Mouse (Mus musculus) MEL (cell line): ENCODE results near the gene Olfr484. TPM values are rescaled to one million over a fixed set of nuclear protein-coding genes. Genes with fewer than 3 reads are reported as not detected.
"Not testable (repeated sequence)": the region's sequence is repeated elsewhere in the genome, so short reads cannot be mapped to it uniquely, and the experiment has no call there.

Source experiments
- DNase-seq: peaks from one replicate; pipeline ENCODE4 v3.0.0; 2011; ENCODE audit warnings: low read depth, low spot score
- H3K27ac ChIP-seq: 2 replicates; pipeline ENCODE4 v1.5.1; 2012; ENCODE audit warnings: low read depth, mild to moderate bottlenecking, control low read depth, low read length, moderate library complexity; ENCODE audit not compliant: control insufficient read depth
- H3K27me3 ChIP-seq, 2 experiments: fragments of 150-350 bp in 1 of 2; sonication (generic) in 1 of 2; 2 replicates each; pipeline ENCODE4 v1.6.1; 2012; ENCODE audit warnings: low read length in 2 of 2, mild to moderate bottlenecking in 2 of 2, improper control_type of control experiment in 1 of 2, moderate library complexity in 1 of 2; ENCODE audit not compliant: insufficient read depth in 2 of 2, control insufficient read depth in 1 of 2
- H3K36me3 ChIP-seq, 2 experiments: 2 replicates each; pipeline ENCODE4 v1.6.1; 2012 to 2014; ENCODE audit warnings: low read length in 2 of 2, improper control_type of control experiment in 1 of 2, inconsistent platforms in 1 of 2, mild to moderate bottlenecking in 1 of 2; ENCODE audit not compliant: insufficient read depth in 2 of 2, control insufficient read depth in 1 of 2
- H3K4me1 ChIP-seq, 2 experiments: fragments of 150-350 bp in 1 of 2; sonication (generic) in 1 of 2; 2 replicates each; pipeline ENCODE4 v1.6.1; 2012; ENCODE audit warnings: low read length in 2 of 2, improper control_type of control experiment in 1 of 2, mild to moderate bottlenecking in 1 of 2; ENCODE audit not compliant: insufficient read depth in 2 of 2, control insufficient read depth in 1 of 2
- H3K4me3 ChIP-seq, 2 experiments: fragments of 150-350 bp in 1 of 2; sonication (generic) in 1 of 2; 2 replicates each; pipeline ENCODE4 v1.5.1; 2012; ENCODE audit warnings: low read depth in 2 of 2, low read length in 2 of 2, mild to moderate bottlenecking in 2 of 2, moderate library complexity in 2 of 2, control low read depth in 1 of 2, improper control_type of control experiment in 1 of 2; ENCODE audit not compliant: control insufficient read depth in 1 of 2, insufficient read depth in 1 of 2
- H3K79me2 ChIP-seq: 2 replicates; pipeline ENCODE4 v1.6.1; 2012; ENCODE audit warnings: mild to moderate bottlenecking, low read length, moderate library complexity; ENCODE audit not compliant: control insufficient read depth, poor library complexity, insufficient read depth
- H3K9ac ChIP-seq: 2 replicates; pipeline ENCODE4 v1.6.1; 2012; ENCODE audit warnings: low read depth, mild to moderate bottlenecking, control low read depth, low read length, moderate library complexity; ENCODE audit not compliant: control insufficient read depth, poor library complexity, severe bottlenecking
- H3K9me3 ChIP-seq: fragments of 150-350 bp; sonication (generic); replicated peaks from 2 replicates; pipeline ENCODE4 v1.6.1; 2012; ENCODE audit warnings: mild to moderate bottlenecking, low read length, improper control_type of control experiment, moderate library complexity; ENCODE audit not compliant: insufficient read depth
- BHLHE40 ChIP-seq: IDR thresholded peaks from 2 replicates; pipeline ENCODE4 v1.6.1; 2012; ENCODE audit warnings: low read depth, mild to moderate bottlenecking, inconsistent platforms, low read length, improper control_type of control experiment, borderline replicate concordance
- CHD1 ChIP-seq: IDR thresholded peaks from 2 replicates; pipeline ENCODE4 v1.6.1; 2012; ENCODE audit warnings: low read depth, mild to moderate bottlenecking, inconsistent platforms, low read length, improper control_type of control experiment
- E2F4 ChIP-seq: IDR thresholded peaks from 2 replicates; pipeline ENCODE4 v1.6.1; 2011; ENCODE audit warnings: low read depth, low read length, improper control_type of control experiment, borderline replicate concordance
- GATA1 ChIP-seq: IDR thresholded peaks from 2 replicates; pipeline ENCODE4 v1.6.1; 2011; ENCODE audit warnings: low read depth, low read length, improper control_type of control experiment
- KAT2A ChIP-seq: conservative IDR thresholded peaks from 2 replicates; pipeline ENCODE4 v1.6.1; 2012; ENCODE audit warnings: low read depth, low read length, improper control_type of control experiment, inconsistent platforms
- MAFK ChIP-seq: IDR thresholded peaks from 2 replicates; pipeline ENCODE4 v1.6.1; 2011; ENCODE audit warnings: low read depth, mild to moderate bottlenecking, low read length, improper control_type of control experiment, borderline replicate concordance
- MAX ChIP-seq: IDR thresholded peaks from 2 replicates; pipeline ENCODE4 v1.6.1; 2011; ENCODE audit warnings: low read length, improper control_type of control experiment
- MAZ ChIP-seq: IDR thresholded peaks from 2 replicates; pipeline ENCODE4 v1.6.1; 2012; ENCODE audit warnings: low read depth, mild to moderate bottlenecking, inconsistent platforms, low read length, improper control_type of control experiment
- MXI1 ChIP-seq: IDR thresholded peaks from 2 replicates; pipeline ENCODE4 v1.6.1; 2011; ENCODE audit warnings: mild to moderate bottlenecking, low read depth, low read length, improper control_type of control experiment
- MYC ChIP-seq: IDR thresholded peaks from 2 replicates; pipeline ENCODE4 v1.6.1; 2011; ENCODE audit warnings: low read depth, mild to moderate bottlenecking, low read length, improper control_type of control experiment, moderate library complexity
- NELFE ChIP-seq: IDR thresholded peaks from 2 replicates; pipeline ENCODE4 v1.6.1; 2011; ENCODE audit warnings: low read depth, low read length, improper control_type of control experiment
- POLR2A ChIP-seq, 2 experiments: IDR thresholded peaks; 2 replicates each; pipeline ENCODE4 v1.6.1; 2011 to 2012; ENCODE audit warnings: low read length in 2 of 2, mild to moderate bottlenecking in 2 of 2, control low read depth in 1 of 2, improper control_type of control experiment in 1 of 2, low read depth in 1 of 2, moderate library complexity in 1 of 2; ENCODE audit not compliant: control insufficient read depth in 1 of 2, insufficient read depth in 1 of 2, poor library complexity in 1 of 2
- POLR2AphosphoS2 ChIP-seq: IDR thresholded peaks from 2 replicates; pipeline ENCODE4 v1.6.1; 2011; ENCODE audit warnings: low read length, improper control_type of control experiment
- POLR2AphosphoS5 ChIP-seq: IDR thresholded peaks from 2 replicates; pipeline ENCODE4 v1.6.1; 2012; ENCODE audit warnings: low read depth, borderline replicate concordance, mild to moderate bottlenecking, inconsistent platforms, low read length, moderate library complexity, mixed read lengths
- UBTF ChIP-seq: IDR thresholded peaks from 2 replicates; pipeline ENCODE4 v1.6.1; 2012; ENCODE audit warnings: low read depth, mild to moderate bottlenecking, inconsistent platforms, low read length, improper control_type of control experiment, moderate library complexity, borderline replicate concordance; ENCODE audit not compliant: insufficient read depth
- ZC3H11A ChIP-seq: IDR thresholded peaks from 2 replicates; pipeline ENCODE4 v1.6.1; 2012; ENCODE audit warnings: low read depth, mild to moderate bottlenecking, inconsistent platforms, low read length, improper control_type of control experiment
- ZKSCAN1 ChIP-seq: IDR thresholded peaks from 2 replicates; pipeline ENCODE4 v1.6.1; 2012; ENCODE audit warnings: low read depth, mild to moderate bottlenecking, inconsistent platforms, low read length, improper control_type of control experiment, moderate library complexity
- polyA plus RNA-seq, 2 experiments: library from polyadenylated mRNA; stranded (reverse) in 1 of 2; unstranded in 1 of 2; fragments of >175 nt in 1 of 2; fragments of >200 nt in 1 of 2; gene quantifications; 2 replicates each; pipeline versions ENCODE4 v1.2.1 to v1.2.4; 2012; ENCODE audit warnings: low replicate concordance in 2 of 2, low read depth in 1 of 2; ENCODE audit not compliant: insufficient read length in 2 of 2, insufficient read depth in 1 of 2, missing spikeins in 1 of 2
- total RNA-seq: library from RNA; depleted of rRNA; stranded (reverse); fragments of 300-350 nt; gene quantifications from 2 replicates; pipeline ENCODE4 v1.2.3, GENCODE M21; 2012; rRNA removed

The Olfr484 gene
- total RNA-seq (not detected in 2 replicates), polyA plus RNA-seq (not detected)

- Histone ChIP-seq H3K9ac (no peak within 1 kb of the TSS), H3K27ac (no peak within 1 kb of the TSS), H3K4me1 (no peaks in the 10 kb centered on the region), H3K36me3 (no peaks in the 10 kb centered on the region), H3K4me3 (no peak within 1 kb of the TSS), H3K27me3 (no peaks in the 10 kb centered on the region), H3K79me2 (no peaks in the 10 kb centered on the region), H3K9me3 (no peaks in the 10 kb centered on the region)
- no peak for DNase-seq
- TF ChIP-seq MAZ (no peak), MAFK (no peak), MAX (no peak)
Observed at GRCm38 (mm10) chr7:108127349-108127748, at the start of gene Olfr484. Olfr484 (minus strand) TSS chr7:108127449.

DNA sequence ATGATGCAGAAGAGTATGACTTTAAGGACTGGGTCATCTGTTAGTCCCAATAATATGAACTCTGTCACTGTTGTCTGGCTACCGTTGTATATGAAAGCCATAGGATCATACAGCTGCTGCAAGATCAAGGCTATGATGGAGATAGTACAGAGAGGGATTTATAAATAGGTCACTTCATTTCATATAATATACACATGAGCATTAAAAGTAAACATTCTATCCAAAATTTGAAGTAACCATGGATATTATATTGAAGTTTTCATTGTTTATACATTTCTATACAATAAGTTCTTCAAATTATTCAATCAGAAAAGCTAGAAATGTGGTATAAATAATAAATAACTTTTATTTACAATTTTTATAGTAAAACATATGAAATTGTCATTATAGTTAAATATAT lies 45.4 kb upstream of the Olfr484 start, which contains the start of gene Olfr486:
Gene Olfr486 (minus strand): TSS at position 101 of the 400 bp plus-strand sequence.
- H3K27me3 ChIP-seq, H3K4me3 ChIP-seq, H3K36me3 ChIP-seq, H3K27ac ChIP-seq, H3K79me2 ChIP-seq, H3K4me1 ChIP-seq, H3K9ac ChIP-seq, DNase-seq, H3K9me3 ChIP-seq: not testable (repeated sequence)

DNA sequence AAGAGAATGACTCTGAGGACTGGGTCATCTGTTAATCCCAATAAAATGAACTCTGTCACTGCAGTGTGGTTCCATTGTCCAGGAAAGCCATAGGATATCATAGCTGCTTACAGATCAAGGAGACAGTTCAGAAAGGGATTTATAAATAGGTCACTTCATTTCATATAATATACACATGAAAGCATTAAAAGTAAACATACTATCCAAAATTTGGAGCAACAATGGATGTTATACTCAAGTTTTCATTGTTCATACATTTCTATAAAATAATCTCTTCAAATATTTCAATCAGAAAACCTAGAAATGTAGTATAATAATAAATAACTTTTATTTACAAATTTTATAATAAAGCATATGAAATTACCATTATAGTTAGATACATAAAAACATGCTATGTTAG lies 32.5 kb upstream of the Olfr484 start, which contains the start of gene Olfr485:
Gene Olfr485 (minus strand): TSS at position 101 of the 400 bp plus-strand sequence.
- Histone ChIP-seq H3K27ac (no peak within 1 kb of the TSS), H3K79me2 (no peaks in the 10 kb centered on the region), H3K27me3 (no peaks in the 10 kb centered on the region), H3K9me3 (no peaks in the 10 kb centered on the region), H3K9ac (no peak within 1 kb of the TSS), H3K4me3 (no peak within 1 kb of the TSS), H3K4me1 (no peaks in the 10 kb centered on the region), H3K36me3 (no peaks in the 10 kb centered on the region)
- TF ChIP-seq ZC3H11A (no peak), ZKSCAN1 (no peak), NELFE (no peak), MAX (no peak), POLR2AphosphoS2 (no peak)
- DNase-seq, result no peak

DNA sequence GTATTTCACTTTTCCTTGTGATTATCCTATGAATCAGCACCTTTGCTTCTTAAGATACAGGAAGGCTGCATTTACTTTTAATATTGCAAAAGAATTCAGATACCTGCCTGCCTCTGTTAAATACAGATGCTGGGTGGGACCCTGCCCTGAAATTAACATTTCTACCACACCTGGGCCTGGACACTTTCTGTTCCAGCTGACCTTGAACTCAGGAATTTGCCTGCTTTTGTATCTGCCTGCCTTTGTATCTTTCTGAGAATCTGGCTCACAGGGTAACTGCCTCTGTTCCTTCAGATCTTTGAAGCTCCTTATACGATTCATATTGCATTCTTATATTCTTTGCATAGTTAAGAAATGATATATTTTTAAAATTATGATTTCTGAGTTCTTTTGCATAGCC lies 5.8 kb downstream of the Olfr484 start:
- Histone ChIP-seq H3K9me3 (no peaks in the 10 kb centered on the region), H3K79me2 (no peaks in the 10 kb centered on the region), H3K27me3 (no peaks in the 10 kb centered on the region), H3K9ac (no peak overlapping the region), H3K4me1 (no peaks in the 10 kb centered on the region), H3K27ac (no peak overlapping the region), H3K36me3 (no peaks in the 10 kb centered on the region), H3K4me3 (no peak overlapping the region)
- DNase-seq, result no peak
- TF ChIP-seq MYC (no peak), E2F4 (no peak), CHD1 (no peak), POLR2AphosphoS5 (no peak), POLR2A (IDR thresholded peaks at IDR 0.05; ENCODE audit: control insufficient read depth in 1 of 2, insufficient read depth in 1 of 2, low read depth in 1 of 2, low read length in 2 of 2, poor library complexity in 1 of 2) (no peak), UBTF (no peak), GATA1 (no peak), BHLHE40 (no peak), MXI1 (no peak), MAX (no peak), KAT2A (no peak)
